Mouse (Mus musculus) megakaryocyte, adult 5-6 weeks (primary cell): ENCODE data around the gene Scn9a. TPM values are rescaled to one million over a fixed set of nuclear protein-coding genes. Genes with fewer than 3 reads are reported as not detected.

ENCODE experiments used
- ATAC-seq: 2 replicates; pipeline ENCODE4 v1.8.0; 2016; ENCODE audit warnings: mild to moderate bottlenecking, inconsistent platforms; ENCODE audit not compliant: poor library complexity, severe bottlenecking
- total RNA-seq, 2 experiments: library from RNA; stranded (forward) in 1 of 2; stranded (reverse) in 1 of 2; fragments of 153-499, 151-499 nt in 1 of 2; fragments of 221-1000, 200-1000 nt in 1 of 2; gene quantifications; 2 replicates each; pipeline versions ENCODE4 v1.2.3 to v1.2.4; 2015 to 2017

Gene Scn9a
- total RNA-seq (2015) (not detected in 2 replicates), total RNA-seq (2017) (not detected in 2 replicates)

DNA sequence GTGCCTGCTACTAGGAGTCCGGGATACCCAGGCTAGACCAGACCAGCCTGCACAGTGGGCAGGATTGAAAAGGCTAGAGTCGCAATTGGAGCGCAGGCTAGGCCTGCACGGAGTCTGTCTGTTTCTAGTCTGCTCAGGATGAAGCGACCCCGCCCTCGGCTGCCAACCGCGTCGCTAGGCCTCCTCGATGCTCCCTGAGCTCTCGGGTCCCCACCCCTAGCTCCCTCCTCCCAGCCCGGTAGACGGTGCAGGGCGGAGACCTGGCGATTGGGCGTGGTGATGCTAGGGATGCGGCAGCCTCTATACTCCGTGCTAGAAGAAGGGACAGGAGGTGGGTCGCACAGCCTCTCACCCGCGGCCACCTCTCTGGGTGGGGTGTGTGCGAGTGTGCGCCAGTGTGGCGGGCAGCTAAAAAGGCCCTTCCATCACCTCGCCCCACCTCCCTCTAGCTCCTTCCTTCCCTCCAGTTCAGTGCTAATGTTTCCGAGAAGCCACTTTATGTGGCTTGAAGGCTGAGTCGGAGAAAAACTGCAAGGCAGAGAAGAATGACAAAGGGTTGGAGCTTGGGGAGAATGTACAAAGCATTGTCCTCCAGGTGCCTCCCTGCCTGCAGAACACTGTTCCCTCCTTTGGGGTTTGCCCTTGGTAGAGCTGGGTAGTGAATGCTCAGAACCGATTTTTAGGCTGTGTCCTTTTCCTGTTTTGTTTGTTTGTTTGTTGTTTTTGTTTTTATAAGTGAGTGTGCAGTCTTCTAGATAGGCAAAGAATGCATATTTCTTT lies at the start of gene Scn9a:
TSS of gene Scn9a (minus strand) at position 383 of the 780 bp plus-strand sequence.
- ATAC-seq, result no peak

DNA sequence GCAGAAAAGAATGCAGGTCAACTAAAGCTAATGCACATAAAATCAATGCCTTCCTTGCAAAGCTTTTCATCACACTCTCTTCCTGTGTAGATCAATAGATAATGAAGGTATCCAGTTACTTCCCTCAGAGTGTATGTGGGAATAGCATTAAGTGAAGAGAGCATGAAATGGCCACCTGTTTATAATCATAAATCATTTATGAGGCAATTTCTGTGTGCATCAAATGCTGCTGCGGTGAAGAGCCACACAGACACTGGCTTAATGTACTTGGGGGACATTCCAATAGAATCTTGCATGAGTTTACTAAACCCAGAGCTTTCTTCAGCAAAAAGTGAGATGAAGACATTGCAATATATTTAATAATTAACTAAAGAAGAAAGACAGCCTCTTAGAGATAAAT lies 27.2 kb upstream of the Scn9a start:
- ATAC-seq, result no peak

DNA sequence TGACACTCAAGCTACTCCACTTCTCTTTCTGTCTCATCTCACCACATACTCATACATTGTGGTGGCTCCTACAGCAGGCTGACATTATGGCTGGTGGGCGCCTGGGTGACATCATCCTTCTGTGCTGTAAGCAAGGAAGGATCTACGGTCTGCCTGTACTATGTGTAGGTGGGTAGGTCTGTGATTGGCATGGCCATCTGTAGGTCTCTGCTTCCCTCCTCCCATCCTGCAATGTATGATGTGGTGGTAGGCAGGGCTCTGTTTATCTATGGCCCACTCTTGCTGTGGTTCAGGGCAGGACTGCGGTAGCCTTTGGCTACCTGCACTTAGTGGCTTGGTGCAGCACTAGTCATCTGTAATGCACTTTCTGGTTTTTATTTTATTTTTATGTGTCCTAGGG lies 21.7 kb upstream of the Scn9a start:
- ATAC-seq, result no peak

DNA sequence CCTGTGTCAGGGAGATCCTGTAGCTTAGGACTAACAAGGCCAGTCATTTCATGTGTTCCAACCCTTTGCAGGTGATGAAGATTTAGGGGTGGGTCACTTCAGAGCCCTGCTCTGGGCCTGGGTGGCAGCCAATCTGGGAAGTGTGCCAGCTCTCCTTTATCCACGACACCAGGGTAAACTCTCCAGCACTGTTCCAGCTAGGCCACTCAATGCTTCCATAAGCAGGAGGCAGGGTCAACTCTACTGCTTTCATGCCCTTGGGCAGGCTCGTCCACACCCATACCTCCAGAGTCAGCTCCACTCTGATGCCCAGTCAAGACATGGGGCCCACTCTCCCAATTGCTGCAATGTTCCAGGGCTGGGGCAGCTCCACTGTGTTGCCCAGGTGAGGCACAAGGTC lies 20.7 kb upstream of the Scn9a start:
- no peak for ATAC-seq

DNA sequence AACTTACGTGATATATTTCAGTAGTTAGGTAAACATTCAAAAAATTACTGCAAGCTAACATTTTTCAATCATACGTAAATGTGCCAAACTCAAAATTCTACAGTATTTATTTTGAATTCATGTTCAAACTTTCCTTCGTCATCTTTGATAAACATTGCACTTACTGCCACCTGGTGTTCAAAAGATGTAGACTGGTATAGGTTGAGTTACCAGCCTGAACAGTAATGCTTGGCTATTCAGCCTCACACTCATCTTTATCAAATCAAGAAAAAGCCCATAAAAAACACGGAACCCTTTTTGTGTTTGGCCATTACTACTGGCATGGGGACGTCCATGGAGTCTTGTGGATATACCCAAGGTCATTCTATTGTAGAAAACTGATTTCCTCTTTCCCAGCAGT lies 9.6 kb upstream of the Scn9a start:
- ATAC-seq, result no peak

DNA sequence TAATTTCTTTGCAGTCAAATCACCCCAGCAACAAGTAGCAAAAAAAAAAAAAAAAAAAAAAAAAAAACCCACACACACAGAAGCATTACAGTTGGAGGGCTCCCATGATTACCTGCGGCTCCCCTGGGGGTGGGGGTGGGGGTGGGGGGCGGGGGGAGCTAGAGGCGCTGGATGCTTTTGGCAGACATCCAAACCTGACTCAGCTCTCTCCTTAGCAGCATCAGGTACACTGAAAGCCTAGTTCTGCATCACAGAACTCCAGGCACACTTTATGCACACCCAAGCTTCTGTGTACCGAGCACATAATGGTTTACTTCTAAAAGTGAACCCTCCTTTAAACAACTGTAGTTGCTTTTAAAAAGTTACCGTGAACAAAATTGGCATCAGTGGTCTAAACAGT lies 2.0 kb downstream of the Scn9a start:
- ATAC-seq, result no peak

DNA sequence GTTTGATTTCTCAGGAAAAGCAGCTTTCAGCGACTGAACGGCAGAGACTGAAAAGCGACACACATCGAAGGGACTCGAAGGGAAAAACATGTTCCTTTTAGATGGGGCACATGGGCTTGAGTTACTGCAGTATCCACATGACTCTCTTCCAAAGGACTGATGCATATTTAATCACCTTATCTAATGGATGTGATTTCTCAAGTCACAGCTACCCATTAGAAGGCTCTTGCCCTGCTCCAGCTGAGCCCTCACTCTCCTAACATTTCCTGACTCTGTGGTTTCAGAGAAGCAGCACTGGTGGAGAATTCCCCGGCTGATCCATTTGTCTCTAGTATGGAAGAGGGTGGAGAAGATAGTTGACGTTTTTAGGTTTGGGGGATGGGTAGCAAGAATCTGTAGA lies 23.7 kb downstream of the Scn9a start:
- ATAC-seq, result no peak

DNA sequence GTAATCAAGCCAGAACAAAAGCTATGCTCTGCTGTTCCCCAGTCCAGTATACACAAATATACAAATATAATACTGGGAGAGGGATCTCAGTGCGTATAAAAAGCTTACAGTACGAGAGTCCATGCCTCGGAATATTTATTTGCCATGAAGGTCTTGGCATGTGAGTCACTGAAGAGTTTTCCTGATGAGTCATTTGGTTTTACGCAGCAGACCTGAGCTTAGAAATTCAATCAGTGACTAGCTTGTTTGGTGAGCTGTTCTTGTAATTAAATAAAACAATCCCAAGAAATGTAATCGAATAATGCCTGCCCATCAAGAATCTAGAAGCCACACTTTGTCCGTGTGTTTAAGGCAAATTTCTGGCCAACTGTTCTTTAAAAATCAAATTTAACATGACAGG lies 37.4 kb downstream of the Scn9a start:
- no peak for ATAC-seq

DNA sequence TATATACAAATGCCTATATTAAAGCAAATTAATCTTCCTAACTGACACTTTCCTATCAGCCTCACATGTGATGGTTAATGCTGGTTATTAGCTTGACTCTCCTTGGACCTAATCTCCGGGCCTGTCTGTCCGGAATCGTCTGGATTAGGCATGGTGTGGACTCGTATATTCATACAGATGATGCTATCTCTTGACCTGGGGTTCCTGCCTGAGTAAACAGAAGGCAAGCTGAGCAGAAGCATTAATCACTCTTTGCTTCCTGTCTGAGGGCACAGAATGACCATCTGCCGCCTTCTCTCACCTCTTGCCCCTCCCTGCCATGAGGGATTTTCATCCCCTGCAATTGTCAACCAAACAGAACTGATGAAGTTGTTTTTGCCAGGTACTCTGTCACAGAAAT lies 38.6 kb downstream of the Scn9a start:
- ATAC-seq, result no peak

DNA sequence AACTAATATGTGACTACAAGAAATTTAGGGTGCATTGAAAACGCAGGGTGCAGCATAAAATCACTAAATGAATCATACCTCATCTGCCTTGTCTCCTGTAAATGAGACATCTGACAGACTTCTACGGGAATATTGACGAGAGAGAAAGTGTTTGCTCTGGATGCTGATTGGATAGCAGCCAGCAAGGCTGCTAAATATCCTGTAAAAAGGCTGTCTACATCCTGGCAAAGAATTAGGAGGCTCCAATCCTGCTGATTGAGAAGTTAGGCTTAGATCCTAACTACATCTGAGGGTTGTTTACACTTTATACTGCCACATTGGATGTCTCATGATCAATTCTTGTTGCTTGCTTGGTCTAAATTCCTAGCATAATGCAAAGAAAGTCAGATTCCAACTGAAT lies 44.6 kb downstream of the Scn9a start:
- no peak for ATAC-seq

DNA sequence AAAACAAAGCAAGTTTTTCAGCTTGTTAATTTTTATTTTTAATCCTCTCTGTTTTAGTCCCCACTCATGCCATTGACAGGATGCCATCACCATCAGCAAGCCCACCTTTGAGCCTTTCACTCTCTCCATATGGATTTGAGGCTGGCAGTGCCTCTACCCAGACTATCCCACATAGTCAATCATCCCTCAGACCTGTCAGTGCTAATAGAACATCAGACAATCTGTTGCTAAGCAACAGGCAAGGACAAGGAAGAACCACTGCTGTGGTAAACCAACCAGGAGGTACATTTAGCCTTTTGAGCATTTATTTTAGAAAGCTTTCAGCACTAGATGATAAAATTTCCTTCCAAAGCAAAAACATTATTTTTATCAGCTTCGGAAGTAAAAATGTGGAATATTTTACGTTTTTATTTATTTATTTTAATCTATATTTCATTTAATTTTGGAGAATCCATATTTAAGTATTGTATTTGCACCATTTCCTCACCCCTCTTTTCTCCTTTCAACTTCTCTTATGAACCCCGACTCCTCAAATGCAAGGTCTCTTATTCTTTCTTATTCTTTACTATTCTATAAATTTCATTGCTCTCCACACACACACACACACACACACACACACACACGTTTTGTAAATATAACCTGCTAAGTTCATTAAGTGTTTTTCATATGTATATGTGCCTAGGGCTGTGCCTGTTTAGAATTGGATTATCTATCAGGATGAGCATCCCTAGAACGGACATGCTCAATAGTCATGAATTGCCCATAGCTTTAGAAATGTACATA lies 54.5 kb downstream of the Scn9a start:
- ATAC-seq, result no peak

DNA sequence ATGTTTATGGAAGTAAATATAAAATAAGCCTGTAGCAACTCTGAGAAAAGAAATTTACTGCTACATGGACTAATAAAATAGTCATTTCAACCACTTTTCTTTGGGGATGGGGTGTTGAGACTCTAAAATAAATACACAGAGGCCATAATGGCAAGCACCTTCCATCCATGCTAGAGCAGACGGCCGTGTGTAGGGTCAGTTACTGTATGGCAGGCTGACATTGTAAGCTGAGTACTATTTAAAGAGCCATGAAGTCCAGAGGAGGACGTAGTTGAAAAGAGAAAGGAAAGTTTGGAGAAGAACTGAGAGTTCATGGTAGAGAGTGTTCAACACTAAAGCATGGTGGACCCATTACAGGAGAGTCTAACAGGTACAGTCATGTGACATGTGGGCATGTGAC lies 86.5 kb downstream of the Scn9a start:
- ATAC-seq, result no peak

DNA sequence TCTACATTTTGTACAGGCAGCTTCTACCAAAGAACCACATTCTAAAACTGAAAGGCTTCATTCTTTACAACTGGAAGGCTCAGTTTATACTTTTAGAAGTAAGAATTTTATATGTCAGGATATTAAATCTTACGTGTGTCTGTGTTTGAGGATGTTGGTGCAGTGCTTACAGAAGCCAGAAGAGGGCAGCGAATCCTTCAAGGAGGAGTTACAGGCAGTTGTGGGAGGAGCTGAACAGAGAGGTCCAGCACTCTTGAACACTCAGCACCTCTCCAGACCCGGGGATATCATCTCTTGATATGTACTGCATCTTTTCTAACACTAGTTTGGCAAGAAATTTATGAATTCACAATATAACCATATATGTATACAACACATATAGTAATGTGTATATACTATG lies 114.8 kb downstream of the Scn9a start:
- no peak for ATAC-seq

DNA sequence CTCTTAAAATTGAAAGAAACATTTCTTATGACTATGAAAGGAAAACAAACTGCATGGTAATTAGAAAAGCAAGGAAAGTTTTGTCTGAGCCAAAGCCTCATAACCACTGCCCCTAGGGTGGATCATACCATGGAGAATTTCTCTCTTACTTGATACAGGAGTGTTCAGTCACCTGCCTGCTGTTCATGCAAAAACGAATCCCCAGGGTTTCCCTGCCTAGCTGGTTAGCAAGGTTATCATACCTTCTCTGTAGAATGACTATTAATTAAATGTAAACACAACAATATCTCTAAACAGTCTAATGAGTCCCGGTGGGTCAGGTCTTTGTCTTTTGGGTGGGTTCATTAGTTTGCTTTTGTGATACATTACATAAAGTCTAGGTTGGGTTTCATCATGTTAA lies 123.3 kb downstream of the Scn9a start:
- no peak for ATAC-seq

DNA sequence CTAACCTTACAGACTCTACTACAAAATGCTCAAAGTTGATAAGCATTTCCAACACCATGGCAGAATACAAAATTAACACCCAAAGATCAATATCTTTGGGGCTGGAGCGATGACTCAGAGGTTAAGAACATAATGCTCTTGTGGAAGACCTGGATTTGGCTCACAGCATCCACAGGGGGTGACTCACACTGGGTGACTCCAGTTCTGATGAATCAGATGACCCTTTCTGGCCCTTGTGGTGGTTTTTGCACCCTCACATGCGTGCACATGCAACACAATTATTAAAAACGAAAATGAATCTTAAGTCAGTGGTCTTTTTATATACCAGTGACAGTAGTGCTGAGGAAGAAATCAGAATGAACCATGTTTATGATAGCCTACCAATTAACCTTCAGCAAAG lies 126.7 kb downstream of the Scn9a start:
- ATAC-seq, result no peak

DNA sequence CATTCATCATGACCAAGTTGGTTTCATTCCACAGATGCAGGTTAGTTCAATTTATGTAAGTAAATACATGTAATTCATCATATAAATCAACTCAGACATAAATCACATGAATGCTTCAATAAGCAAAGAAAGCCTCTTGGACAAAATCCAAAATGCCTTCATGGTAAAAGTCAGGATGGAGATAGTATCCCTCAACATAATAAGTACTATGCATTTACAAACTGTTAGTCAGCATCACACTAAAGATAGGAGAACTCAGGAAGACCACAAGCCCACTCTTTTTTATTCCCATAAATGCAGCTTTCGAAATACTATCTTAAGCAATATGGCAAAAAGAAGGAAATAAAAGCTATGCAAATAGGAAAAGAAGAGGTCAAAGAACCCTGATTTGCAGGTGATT lies 127.1 kb downstream of the Scn9a start:
- no peak for ATAC-seq

DNA sequence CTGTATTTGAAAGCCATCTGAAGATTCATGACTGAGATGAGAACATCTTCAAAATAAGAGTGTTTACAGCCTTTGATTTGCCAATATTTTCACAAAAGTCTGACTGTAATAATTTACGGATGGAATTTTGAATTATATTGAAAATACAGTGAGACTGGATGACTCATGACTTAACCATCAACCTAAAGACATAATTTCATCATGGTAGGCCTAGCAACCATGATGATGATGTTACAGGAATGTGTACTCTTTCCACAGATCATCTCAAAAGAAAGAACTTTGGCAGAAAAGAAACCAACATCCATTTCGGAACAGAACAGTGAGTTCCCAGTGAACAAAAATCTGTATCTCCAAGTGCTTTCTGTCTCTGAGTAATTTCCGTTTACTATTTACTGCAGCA lies 132.6 kb downstream of the Scn9a start:
- ATAC-seq, result no peak

DNA sequence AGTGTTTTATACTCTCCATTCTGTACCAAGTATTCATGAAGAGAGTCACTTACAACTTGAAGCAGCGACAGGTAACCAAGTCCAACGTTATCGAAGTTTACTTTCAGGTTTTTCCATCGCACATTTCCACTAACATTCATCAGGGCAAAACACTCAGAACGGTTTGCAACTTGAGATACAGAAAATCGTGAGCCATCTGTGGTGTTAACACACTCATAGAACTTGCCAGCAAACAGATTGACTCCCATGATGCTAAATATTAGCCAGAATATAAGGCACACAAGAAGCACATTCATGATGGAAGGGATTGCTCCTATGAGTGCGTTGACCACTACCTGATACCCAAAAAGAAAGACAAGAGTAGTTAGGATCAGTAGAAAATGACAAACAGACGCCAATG lies 140.2 kb downstream of the Scn9a start:
- ATAC-seq, result no peak

DNA sequence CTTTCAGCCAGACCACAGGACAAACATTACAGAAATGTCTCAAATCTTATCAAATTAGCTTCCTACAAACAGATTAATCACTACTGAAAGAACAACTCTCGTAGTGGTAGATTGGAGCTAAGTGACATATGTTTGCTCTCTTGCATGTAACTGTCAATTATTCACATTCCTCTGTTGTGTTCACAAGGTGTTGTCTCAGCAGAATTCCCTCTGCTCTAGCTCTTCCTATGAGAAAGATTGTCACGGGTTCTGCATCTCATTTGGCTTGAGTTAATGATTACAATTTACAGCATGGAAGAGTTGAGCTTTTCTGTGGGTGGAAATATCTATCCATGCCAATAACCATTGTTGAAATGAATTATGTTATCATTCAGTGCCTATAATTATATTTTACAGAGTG lies 156.4 kb downstream of the Scn9a start:
- ATAC-seq, result no peak

DNA sequence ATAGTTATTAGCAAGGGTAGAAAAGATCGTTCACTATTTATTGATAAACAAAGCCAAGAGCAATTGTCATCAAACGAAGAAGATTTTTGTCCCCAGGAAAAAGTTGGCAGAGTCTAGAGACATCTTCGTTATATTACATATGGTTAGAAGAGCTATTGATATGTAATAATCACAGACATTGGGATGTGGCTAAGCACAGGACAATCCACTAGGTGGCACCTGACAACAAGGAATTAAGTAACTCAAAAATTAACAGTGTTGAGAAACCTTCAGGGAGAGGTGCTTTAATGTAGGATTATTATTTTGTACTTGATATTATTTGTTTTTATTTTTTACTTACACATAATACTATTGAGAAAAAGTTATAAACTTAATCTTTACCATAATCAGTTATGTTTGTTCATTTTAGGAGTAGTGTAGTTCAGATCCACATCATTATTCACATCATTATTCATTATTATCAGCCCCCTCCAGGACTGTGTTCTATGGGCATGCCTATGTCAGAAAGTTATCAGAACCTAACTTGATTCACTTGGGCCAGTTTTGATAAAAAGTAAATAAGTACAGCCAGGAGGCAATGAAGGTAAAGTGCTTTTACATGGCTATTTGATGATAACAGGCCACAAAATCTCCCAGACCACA lies 161.5 kb downstream of the Scn9a start:
- no peak for ATAC-seq

DNA sequence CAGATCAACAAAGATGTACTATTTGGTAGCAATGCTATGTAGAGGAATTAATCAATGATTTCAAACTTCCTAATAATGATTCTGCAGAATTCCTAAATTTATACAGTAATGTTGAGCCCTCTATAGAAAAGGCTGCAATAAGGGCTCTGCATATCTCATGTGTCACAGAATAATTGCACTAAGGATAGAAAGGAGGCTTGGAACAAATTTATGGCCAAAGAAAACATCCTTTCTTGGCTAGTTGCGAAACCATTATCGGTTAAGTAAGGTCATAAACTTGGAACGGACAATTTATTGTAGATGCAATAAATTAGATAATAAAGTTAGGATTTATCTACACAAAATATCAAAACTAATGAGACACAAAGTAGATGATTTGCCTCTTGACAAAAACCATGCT lies 169.3 kb downstream of the Scn9a start:
- no peak for ATAC-seq

DNA sequence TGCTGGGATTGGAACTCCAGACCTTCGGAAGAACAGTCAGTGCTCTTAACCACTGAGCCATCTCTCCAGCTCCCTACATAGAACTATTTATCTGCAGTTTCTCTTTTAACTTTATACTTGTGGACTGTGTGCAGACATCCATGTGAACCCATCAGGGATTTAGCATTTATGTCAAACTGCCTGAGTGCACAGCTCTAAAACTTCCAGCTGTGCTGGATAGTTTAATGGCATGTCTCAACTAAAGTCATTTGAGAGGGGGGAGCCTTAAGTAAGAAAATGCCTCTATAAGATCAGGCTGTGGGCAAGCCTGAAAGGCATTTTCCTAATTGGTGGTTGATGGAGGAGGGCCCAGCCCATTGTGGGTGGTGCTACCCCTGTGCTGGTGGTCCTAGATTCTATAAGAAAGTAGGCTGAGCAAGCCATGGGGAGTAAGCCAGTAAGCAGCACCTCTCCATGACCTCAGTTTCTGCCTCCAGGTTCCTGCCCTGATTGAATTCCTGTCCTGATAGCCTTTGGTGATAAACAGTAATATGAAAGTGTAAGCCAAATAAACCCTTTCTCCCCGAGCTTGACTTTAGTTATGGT lies 169.8 kb downstream of the Scn9a start:
- ATAC-seq, result no peak
